Mouse (Mus musculus) neural tube, embryonic 14.5 days (tissue): ENCODE measurements around the gene Zfp934. TPM values are rescaled to one million over a fixed set of nuclear protein-coding genes. Genes with fewer than 3 reads are reported as not detected.
A peak's percentile ranks its signal among the peaks of the same experiment; 100 is the strongest.
"Not testable (repeated sequence)": the region's sequence is repeated elsewhere in the genome, so short reads cannot be mapped to it uniquely, and the experiment has no call there.

Experiments
- ATAC-seq: fragments of 200-750 bp; cut with Nextera tagmentation; 2 replicates; pipeline ENCODE4 v1.8.0; 2017; ENCODE audit warnings: low read depth, mild to moderate bottlenecking, moderate TSS enrichment, moderate library complexity
- H3K27ac ChIP-seq: fragments of 300-500 bp; sonication (generic); 2 replicates; pipeline ENCODE4 v1.5.1; 2014; ENCODE audit warnings: low read depth, mild to moderate bottlenecking, control low read depth, low read length, moderate library complexity, mixed read lengths
- H3K27me3 ChIP-seq: fragments of 300-500 bp; sonication (generic); 2 replicates; pipeline ENCODE4 v1.6.1; 2014; ENCODE audit warnings: low read length; ENCODE audit not compliant: control insufficient read depth, insufficient read depth
- H3K36me3 ChIP-seq: fragments of 300-500 bp; sonication (generic); 2 replicates; pipeline ENCODE4 v1.6.1; 2014; ENCODE audit warnings: low read length, mixed read lengths; ENCODE audit not compliant: control insufficient read depth, insufficient read depth
- H3K4me1 ChIP-seq: fragments of 300-500 bp; sonication (generic); 2 replicates; pipeline ENCODE4 v1.6.1; 2014; ENCODE audit warnings: low read length; ENCODE audit not compliant: control insufficient read depth, insufficient read depth
- H3K4me2 ChIP-seq: fragments of 300-500 bp; sonication (generic); 2 replicates; pipeline ENCODE4 v1.6.1; 2014; ENCODE audit warnings: mild to moderate bottlenecking, low read depth, low read length, control low read depth
- H3K4me3 ChIP-seq: fragments of 300-500 bp; sonication (generic); 2 replicates; pipeline ENCODE4 v1.5.1; 2014; ENCODE audit warnings: low read depth, low read length, control low read depth, mixed read lengths
- H3K9ac ChIP-seq: fragments of 300-500 bp; sonication (generic); replicated peaks from 2 replicates; pipeline ENCODE4 v1.6.1; 2014; ENCODE audit warnings: low read depth, mild to moderate bottlenecking, control low read depth, low read length, mixed read lengths
- H3K9me3 ChIP-seq: fragments of 300-500 bp; sonication (generic); 2 replicates; pipeline ENCODE4 v1.6.1; 2016; ENCODE audit warnings: low read length; ENCODE audit not compliant: control insufficient read depth
- WGBS: fragments of 180-500 bp; shearing (Covaris S2); extraction: QIAGEN DNeasy Blood & Tissue Kit; methylation state at CpG from one replicate; pipeline ENCODE4 v1.1.7; 2014; 5-methylcytosine and 5-hydroxymethylcytosine counted together
- microRNA-seq: library from miRNA; unstranded; fragments of <30 nt; microRNA quantifications from one replicate; pipeline ENCODE4, GENCODE M21; 2016
- polyA plus RNA-seq: library from polyadenylated mRNA; unstranded; fragments of >200 nt; fragmentation: Nextera tagmentation; extraction: Ambion mirVana; gene quantifications from 2 replicates; pipeline ENCODE4 v1.2.1, GENCODE M21; 2014

The Zfp934 gene
- polyA plus RNA-seq, 1 experiment from 2014 or later, result 13.5 TPM

DNA sequence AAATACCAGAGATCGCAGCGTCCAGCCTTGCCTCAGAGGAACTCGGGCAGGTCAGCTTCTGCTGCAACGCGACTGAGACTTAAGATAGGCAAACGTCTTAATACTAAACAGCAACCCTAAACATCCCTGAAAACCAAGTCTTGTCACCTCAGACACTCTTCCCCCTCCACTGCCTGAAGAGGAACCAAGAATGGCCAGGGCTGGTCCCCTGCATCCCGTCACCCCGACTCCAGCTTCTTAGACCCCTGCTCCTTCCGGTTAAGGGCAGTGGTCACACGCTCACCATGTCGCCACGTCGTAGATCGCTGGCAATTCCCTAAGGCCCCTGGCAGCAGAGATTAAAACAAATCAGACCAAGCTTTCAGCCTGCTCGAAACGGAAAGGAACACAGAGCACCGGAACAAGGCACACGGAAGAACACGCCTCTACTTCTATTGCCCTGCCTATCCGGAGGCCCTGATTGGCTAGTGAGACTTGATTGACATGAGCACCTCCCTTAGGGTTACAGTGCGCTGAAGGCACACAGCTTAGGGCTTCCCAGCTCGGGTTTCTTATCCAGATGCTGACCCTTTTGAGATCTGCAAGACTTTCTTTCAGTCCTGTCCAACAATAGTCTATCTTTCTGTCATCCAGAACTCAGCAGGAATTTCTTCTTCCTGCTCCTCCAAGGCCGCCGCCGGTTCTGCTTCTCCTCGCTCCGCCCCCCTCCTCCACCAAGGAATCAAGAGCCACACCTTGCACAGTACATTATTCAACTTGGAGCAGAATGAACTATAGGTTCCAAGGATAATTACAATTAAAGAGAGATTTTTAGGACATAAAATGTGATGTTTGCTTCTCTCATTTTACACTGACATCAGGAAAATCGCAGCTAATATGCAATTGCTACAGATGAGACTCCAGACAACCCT, 104.3 kb downstream of the Zfp934 start, which contains the start of gene Gm49359:
Gene Gm49359, minus strand, starts transcription at position 409 of the 911 bp plus-strand sequence.
- ATAC-seq, result peak; percentile 100
- H3K9me3 ChIP-seq, H3K4me1 ChIP-seq, H3K36me3 ChIP-seq, H3K27me3 ChIP-seq: not testable (repeated sequence)
- Histone ChIP-seq H3K4me3 (peak within 1 kb of the TSS; percentile 43), H3K4me2 (peak within 1 kb of the TSS; percentile 38; the same call in 1 of the 2 replicates), H3K9ac (peak within 1 kb of the TSS; percentile 53), H3K27ac (peak within 1 kb of the TSS; percentile 76)
- 1% methylated on average over 28 of the region's 28 CpGs for WGBS

Small RNA genes lying within 50 kb of the gene (microRNA-seq; reads per million reads assigned to microRNA genes)
- not detected for gene Gm22256

Other genes with a start within 250 kb of the Zfp934 start
- 4.1 and 4.4 TPM in 2 replicates for gene Gm3604, start 188.0 kb downstream of the Zfp934 start, polyA plus RNA-seq
- gene Gm49359, start 104.4 kb downstream of the Zfp934 start, polyA plus RNA-seq, result 17.2 and 19.1 TPM in 2 replicates
- not detected in 2 replicates for gene Zfp935, start 12.7 kb downstream of the Zfp934 start, polyA plus RNA-seq
- 7.3 and 9.2 TPM in 2 replicates for gene 6720489N17Rik, start 53.0 kb upstream of the Zfp934 start, polyA plus RNA-seq
- 43.7 and 44.9 TPM in 2 replicates for gene Platr25, start 189.5 kb upstream of the Zfp934 start, polyA plus RNA-seq
- 10.3 and 11.7 TPM in 2 replicates for gene Gm5141, start 214.6 kb upstream of the Zfp934 start, polyA plus RNA-seq